Mouse (Mus musculus) ovary, postnatal 14 days (tissue): ENCODE results near the gene Pyroxd1.
"Not testable (repeated sequence)": the region's sequence is repeated elsewhere in the genome, so short reads cannot be mapped to it uniquely, and the experiment has no call there.

Source experiments
- DNase-seq: peaks from one replicate; pipeline ENCODE4 v3.0.0; 2022; ENCODE audit warnings: low spot score

Gene Pyroxd1

DNA sequence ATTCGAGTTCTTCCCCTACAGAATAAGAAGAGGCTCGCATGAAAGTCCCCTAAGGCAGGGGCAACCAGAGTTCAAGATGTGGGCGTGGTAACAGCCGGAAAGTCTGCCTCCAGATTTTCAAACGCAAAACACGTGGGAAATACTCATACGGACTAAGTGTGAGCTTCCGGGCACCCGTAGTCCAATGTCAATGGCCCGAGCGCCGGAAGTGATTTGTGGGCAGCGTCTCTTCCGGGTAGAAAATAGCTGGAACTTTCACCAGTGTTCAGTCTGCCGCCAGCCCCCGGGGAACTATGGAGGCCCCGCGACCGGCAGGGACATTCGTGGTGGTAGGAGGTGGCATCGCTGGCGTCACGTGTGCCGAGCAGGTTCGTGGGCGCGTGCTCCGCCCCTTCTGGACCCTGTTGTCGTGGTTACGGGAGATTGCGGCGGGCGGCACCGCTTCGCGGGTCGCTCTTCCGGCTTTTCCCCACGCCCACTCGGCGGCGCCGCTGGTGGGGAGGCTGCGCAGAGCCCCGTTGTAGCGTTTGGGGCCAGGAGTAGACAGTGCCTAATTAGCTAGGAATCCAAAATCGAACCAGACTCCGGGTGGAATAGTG is at the start of gene Pyroxd1:
Pyroxd1 (plus strand) TSS at position 215 of the 599 bp plus-strand sequence.
- peak; percentile 60 for DNase-seq

DNA sequence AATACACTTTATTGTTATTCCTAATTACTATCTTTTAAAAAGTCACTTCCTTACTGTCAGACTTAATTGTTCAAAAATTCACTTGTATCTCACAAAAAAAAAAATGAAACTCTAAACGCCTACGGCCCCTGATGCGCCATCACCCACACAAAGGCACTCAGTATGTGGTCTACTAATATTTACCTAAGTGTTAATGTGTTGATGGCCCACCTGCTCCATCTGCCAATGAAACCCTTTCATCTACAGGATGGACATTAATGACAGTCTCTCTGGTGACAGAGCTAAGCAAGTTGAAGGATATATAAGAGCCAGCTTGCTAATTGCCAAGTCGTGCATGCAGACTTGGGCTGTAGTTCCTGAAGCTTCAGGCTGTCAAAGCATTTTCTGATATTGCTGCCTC is 47.4 kb upstream of the Pyroxd1 start, which contains the start of gene Iapp:
Iapp (plus strand) TSS at position 326 of the 400 bp plus-strand sequence.
- no peak for DNase-seq

DNA sequence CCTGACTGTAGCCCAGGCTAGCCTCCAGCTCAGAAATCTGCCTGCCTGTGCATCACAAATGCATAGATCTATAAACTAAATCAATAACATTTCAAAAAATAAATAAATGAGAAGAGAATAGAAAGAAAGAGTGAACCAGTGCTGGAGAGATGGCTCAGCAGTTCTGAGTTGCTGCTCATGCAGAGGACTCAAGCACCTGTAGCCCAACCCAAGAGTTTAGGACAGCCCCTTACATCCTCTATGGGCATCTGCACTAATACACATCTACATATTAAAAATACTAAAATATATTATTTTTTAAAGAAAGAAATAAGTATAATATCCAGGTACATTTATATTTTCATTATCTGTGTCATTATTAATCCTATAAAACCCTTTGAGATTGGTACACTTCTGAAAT is 40.4 kb upstream of the Pyroxd1 start:
- DNase-seq: no peak

DNA sequence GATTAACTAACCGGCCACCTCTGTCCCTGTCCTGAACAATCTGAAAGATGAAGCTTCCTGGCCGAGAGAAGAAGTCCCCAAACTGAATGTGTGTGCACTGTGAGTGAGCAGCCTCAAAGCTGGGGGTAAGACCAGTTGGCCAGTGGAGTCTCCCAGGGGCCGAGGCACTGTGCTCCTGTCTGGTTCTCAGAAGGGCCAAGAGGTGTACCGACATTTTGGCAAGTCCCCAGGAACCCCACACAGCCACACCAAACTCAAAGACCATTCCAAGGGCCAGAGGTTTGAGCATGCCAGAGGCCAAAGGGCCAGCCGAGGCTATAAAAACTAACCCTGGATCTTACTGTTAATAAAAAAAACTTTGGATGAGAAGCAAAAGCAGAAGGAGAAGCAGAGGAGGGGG is 31.2 kb upstream of the Pyroxd1 start:
- DNase-seq: no peak

DNA sequence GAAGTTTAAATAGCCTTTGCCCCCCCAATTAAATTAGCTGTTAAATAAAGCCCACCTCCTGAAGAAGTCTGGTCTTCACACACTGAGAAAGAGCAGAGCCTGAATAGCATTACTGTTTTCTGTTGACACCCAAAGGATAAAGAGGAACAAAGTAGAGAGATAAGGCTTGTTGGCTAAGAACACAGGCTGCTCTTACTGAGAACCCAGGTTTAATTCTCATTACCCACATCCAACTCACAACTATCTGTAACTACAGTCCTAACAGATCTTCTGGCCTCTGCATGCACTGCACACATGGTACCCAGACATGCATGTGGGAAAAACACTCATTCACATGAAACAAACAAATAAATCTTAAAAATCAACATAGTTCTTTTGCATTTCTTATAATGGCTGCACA is 28.3 kb upstream of the Pyroxd1 start:
- DNase-seq: no peak

DNA sequence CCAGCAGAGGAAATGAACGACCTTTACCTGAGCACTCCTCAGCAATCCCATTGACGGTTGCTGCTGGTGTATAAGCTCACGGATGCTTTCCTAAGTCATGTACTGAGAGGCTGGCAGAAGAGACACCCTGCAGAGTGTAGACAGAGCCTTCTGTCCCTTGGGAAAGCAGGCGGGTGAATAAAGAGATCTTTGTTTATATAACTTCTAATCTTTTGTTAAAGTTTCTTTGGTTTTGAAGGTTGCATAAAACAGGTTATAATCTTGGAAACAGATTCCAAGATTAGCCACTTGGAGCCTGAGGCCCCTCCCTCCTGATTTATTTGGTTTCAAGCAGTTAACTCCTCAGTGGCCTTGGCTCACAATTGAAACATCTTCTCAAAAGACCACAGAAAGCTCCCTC is 22.6 kb upstream of the Pyroxd1 start, which contains the start of gene Slco1a5:
Slco1a5 (minus strand) TSS at position 101 of the 400 bp plus-strand sequence.
- no peak for DNase-seq

DNA sequence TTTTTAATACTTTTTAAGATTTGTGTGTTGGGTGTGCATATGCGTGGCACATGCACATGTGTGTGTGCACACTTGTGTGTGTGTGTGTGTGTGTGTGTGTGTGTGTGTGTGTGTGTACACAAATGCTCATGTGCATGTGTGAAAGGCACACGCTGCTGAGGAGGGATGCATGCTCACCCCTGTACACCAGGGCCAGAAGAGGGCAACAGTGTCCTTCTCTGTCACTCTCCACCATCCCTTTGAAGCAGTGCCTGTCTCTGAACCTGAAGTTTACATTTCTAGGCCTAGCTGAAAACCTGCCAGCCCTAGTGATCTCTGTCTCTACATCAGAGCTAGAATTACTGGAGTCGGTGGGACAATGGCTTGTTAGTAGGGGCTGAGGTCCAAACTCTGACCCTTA is 18.9 kb upstream of the Pyroxd1 start:
- no peak for DNase-seq

DNA sequence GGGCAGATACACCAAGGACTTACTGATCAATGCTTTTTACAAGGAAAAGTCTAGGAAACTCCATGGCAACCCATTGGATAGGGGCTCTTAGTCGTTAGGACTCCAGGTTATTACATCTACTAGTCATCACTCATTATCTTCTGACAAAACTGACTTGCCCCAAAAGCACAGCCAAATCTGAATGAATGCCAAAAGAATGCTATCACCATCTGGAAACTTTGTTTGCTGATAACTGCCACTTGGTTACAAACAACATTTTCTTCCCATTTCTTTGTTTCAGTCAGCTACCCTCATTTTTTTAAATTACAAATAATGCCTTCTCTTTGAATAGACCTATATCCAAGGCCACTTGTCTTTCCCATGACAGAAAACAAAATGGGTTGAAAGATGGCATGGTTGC is 16.3 kb upstream of the Pyroxd1 start:
- no peak for DNase-seq

DNA sequence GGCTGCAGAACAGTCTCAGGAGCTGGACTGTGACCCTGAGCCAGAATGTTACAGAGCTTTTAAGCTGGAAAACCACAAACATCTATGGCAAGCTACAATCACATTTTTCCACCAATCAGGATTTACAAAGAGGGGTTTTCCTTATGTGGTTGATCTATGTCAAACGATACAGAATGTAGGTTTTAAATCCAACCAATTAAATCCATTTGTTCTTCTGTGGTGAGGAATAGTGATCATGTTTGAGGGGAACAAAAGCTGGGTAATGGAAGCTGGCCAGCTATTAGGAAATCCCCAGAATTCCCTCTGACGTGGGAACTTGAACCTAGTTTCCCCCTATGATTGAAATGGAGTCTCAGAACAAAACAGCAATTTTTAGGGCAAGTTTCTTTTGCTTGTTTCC is 6.5 kb upstream of the Pyroxd1 start:
- no peak for DNase-seq

DNA sequence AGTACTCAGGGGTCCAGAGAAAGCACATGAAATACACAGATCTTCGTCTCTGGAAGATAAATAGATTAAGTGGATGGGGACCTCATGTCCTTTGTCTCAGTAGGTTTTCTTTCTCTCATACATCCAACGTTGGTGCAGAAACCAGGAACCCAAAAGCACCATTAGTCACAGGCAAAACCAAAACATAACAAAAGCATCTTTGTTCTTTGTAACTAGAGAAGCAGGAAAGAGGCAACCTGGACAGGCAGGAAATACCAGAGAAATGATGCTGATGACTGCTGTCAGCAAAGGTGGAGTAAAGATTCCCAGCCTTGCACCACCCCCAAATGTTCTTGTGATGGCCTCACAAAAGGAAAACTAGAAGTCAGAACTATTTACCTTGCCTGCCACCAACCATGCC is 5.9 kb upstream of the Pyroxd1 start:
- DNase-seq: no peak

DNA sequence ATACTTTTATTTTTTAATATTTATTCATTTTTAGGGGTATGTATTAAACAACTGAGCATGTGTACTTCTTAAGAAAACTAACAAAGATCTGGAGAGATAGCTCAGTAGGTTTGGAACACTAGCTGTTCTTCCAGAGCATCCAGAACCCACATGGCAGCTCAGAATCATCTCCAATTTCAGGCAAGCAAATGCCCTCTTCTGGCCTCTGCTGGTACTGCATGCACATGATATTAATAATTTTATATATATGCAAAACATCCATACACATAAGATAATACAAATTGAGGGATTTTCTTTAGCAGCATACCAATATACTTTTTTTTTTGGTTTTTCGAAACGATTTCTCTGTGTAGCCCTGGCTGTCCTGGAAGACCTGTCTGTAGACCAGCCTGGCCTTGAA is 1.9 kb upstream of the Pyroxd1 start:
- peak; percentile 17 for DNase-seq

DNA sequence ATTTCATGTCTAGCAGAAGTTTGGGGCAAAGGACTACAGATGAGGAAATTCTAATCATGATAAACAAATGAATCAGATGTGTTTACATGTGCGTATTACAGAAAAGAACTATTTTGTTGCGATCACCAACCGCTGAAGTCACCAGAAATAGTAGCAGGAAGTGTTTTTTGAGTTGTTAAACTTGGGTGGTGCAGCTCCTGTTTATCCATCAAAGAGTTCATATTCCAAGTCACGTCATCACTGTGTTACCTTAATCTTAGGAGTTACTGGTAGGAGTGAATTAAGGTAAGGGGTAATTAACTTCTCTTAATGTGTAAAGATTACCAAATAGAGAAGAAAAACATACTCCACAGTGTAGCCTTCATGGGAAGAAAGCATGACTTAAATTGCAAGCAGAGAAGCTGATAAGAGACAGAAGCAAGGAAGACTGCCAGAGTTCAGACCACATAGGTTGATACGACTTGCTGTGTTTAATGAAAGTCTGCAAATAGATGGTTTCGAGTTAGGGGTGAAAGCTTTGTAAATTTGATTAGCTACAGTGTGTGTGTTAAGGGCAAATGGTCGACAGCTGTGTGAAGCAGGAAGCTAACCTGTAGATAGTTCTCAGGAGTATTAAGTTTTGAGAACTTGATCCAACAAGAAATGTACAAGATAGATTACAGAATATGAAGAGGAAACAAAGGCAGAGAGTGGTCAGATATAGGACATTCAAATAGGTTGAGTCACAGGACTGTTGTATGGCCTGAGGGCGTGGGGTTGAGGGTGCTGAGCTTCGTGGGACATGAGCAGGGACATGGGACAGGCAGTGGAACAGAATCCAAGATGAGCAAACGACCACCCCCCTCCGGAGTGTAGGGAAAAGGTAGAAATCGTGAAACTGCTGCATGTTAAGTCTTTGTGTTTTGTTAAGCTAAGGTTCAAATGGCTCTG is 992 bp downstream of the Pyroxd1 start:
- no peak for DNase-seq

DNA sequence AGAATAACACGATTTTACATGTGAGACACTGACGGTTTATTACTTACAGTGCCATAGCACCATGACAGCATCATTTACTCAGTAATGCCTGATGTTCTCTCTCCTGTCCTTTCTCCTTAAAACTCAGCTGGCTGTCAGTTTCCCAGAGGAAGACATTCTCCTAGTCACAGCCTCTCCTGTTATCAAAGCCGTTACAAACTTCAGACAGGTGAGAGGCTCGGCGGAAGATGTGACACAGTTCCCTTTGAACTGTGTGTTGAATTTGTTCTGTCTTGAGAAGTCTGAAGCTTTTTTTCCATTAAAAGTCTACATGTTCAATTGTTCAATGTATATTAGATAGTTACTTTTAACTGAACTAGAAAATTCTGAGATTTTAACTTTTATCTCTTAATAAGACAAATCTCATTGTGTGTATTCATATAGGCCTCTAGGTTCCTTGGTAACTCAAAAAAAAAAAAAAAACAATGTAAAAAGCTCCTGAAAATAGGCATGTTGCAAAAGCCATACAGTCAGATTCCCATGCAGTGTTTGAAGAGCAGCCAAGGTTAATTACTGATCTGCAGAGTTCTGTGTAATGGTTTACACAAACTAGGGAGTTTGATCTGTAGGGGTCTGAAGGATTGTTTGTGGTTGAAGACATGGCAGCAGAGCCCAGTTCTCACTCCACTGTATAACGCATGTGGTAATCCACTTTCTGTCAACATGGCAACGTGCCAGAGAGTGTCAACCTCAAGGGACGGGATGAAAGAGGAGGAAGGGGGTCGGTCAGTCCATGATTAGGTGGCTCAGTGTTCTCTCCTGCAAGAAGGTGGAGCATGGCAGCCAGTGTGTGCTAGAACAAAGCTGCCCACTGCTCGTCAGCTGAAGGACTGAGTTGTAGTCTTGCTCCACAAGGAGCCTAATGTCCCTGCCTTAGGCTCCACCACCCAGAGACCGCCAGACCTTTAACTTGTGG is 2.3 kb downstream of the Pyroxd1 start:
- no peak for DNase-seq

DNA sequence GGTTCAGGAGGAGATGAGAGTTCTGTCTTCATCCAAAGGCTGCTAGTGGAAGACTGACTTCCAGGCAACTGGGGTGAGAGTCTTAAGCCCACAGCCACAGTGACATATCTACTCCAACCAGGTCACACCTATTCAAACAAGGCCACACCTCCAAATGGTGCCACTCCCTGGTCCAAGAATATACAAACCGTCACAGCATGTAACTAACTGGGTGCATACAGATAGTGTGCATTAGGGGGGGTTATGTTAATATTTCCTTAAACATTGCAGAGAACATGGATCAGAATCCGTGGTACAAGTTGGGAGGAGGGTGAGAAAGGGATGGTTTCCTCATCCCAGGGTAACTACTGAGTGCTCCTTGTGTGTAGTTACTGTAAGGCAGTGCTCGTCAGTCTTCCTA is 6.6 kb downstream of the Pyroxd1 start:
- DNase-seq: not testable (repeated sequence)

DNA sequence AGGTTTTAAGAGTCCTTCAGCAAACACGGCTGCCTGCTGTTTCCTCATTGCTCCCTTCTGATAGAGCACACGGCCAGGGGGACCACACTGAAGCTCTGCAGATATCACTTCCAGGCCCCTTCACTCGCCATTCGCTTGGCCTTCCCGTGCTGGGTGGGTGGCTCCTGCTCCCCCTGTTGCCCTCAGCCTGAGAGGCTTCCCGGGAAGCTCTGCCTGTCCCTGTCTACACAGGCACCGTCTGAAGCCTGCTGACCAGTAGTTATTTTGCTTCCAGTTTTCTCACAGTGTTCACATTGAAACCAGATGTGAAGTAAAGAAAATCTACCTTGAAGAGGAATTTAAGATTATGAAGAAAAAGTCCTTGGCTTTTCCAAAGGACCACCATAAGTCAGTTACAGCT is 11.7 kb downstream of the Pyroxd1 start:
- DNase-seq: no peak

DNA sequence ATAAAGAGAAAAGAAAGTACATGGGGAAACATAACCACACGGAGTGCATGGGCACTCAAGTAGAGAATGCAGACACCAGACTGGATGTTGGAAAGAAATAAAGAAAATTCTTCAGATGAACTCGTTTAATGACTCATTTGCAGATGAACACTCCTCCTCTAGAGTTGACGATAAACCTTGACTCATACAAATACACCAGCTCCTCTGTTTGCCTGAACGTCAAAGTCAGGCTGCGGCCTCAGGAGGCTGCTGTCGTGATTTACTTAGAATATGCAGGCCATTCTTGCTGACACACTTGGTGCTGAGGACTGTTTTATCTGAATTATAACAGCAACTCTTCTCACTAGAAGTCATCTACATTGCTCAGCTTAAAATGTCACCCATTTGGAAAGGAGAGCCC is 16.6 kb downstream of the Pyroxd1 start:
- DNase-seq: no peak

DNA sequence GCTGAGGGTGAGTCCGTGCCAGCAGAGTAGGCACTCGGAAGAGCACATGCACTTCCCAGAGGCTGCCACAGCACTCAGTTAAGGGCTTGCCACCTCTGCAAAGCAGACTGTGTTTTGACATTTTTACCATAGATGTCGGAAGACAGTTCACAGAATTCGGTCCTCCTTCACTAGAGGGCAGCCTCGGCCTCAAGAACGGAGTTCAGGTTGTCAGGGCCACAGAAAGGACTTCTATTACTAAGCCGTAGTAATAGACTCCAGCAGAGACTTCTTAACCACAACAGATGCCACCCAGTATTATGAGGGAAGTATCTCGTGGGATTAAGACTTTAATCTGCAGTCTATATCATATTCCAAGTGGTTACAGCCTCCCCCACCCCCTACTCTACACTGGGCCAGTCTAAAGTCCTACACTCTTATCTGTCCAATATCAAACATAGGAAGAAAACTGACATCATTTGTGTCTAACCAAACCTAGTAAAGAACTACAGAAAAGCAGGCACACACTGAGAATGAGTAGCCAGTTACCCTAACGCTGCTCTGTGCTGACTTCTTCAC is 17.6 kb downstream of the Pyroxd1 start:
- DNase-seq: no peak

DNA sequence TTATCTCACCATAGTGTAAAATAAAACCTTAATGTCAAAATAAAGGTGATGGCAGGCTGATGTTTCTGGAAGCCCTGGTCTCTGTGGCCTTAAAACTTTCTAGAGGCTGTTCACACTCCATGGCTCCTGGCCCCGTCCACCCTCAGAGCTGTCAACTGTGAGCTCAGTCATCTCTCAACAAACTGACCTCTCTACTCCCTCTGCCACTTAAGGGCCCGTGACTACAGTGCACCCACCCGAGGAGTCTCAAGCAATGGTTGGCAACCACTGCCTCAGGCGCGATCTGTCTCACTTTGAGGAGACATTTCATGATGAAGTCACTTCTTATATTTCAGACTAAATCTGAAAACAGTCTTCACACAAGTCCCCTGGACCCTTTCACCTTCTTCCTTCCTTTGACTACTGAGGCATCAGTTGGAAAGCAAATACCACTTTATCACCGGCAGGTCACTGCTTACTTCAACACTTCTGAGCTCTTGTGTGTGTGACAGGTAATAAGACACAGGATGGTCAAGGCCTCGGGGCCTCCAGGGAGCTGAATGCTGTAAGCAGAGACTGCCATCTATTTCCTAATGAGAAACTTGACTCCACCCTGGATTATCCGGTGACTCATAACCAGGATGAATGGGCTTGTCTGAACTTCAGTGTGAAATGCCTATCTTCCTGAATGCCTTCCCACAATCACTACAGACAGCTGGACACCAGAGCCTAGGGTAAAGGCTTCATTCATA is 20.5 kb downstream of the Pyroxd1 start:
- DNase-seq: no peak

DNA sequence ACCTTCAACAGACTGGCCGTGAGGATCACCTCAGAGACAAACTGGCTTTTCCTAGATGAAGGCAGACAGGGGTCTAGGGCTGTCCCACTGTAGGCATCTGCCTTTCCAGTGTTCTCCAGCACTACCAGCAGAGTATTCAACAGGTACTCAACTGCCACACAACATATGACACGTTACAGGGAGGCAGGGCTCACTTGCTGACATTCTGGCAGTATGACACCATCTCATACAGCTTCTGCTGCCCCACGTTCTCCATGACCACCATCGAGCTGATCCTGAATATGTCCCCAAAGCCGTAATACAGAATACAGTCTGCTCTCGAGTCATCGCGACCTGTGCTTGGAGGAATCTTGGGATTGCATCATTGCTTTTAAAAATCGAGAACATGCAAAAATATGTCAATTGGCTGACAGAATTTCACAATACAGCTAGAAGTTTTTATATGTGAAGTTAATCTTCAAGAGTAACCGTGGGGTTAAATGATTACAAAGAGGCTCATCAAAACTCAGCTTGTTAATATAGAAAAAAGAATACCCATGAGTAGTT is 21.1 kb downstream of the Pyroxd1 start:
- DNase-seq: no peak

DNA sequence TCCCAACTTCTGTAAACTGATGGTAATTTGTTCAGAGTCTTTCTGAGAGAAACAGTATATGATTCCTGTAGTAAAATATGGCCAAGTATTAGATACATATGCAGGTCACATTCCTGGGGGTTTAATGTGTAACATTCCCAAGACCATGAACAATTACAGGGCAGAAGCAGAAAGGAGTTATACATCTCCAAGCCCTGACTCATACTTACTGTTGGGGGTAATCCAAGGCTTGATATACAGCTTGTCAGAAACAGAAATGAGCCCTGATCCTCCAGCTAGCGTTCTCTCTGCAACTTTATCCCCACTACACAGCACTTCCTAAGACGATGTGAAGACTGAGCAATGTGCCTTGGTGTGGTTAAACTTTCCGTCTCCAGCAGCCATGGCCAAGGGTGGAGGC is 22.1 kb downstream of the Pyroxd1 start:
- no peak for DNase-seq

DNA sequence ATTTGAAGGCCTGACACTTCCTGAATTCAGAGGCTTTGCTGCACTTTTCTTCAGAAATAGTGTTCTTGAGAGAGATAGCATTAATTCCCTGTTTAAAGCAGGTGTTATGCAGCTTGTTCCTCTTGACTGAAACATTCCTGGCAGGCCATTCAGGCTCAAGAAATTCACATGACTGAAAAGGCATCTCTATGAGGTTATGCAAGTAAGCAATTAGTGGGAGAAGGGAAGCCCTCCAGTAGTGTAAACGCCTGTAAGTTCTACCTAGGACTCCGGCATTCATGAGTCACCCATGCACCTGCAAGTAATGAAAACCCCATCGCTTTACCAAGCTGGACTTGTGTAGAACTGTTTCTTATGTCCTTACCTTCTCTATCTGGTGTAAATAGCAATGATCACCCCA is 24.1 kb downstream of the Pyroxd1 start:
- DNase-seq: no peak
